Mouse (Mus musculus): Measurements from ENCODE around the gene Gm49321. TPM values are rescaled to one million over a fixed set of nuclear protein-coding genes. Genes with fewer than 3 reads are reported as not detected.

Gm49321 gene
- 10 to 100 TPM; 12.6 to 17.3 TPM for total RNA-seq (2021)
- long read RNA-seq, experiment 1, partial matches to known transcripts = 0 of 1 reads
- long read RNA-seq, experiment 1, other reads (novel, unspliced or antisense) = 1 of 1 reads
- long read RNA-seq, experiment 2 = 0 reads

GRCm38 (mm10) chr12:73937353-73937752 is at the start of gene Gm49321:
Gm49321 (plus strand) TSS chr12:73937653.
- intact Hi-C loops (cut with DNase I) = no loop called here
- DNase-seq (ENCODE audit: low spot score in 2 of 2) = no peak

GRCm38 (mm10) chr12:73888003-73888783 is 49.3 kb upstream of the Gm49321 start:
- no peak for DNase-seq (ENCODE audit: low spot score in 2 of 2)
- intact Hi-C loops (cut with DNase I) = no loop called here

GRCm38 (mm10) chr12:73889571-73889970 is 47.9 kb upstream of the Gm49321 start:
- intact Hi-C loops (cut with DNase I) = no loop called here
- DNase-seq (ENCODE audit: low spot score in 2 of 2) = no peak

- no peak for DNase-seq (ENCODE audit: low spot score in 2 of 2)
- intact Hi-C loops (cut with DNase I) = no loop called here
Measured at GRCm38 (mm10) chr12:73890086-73890485, 47.4 kb upstream of the Gm49321 start.

GRCm38 (mm10) chr12:73892616-73893015 is 44.8 kb upstream of the Gm49321 start:
- DNase-seq (ENCODE audit: low spot score in 2 of 2) = no peak
- intact Hi-C loops (cut with DNase I) = no loop called here

- DNase-seq (ENCODE audit: low spot score in 2 of 2) = no peak
- intact Hi-C loops (cut with DNase I) = no loop called here
Measured at GRCm38 (mm10) chr12:73894838-73895237, 42.6 kb upstream of the Gm49321 start.

GRCm38 (mm10) chr12:73895674-73896073 is 41.8 kb upstream of the Gm49321 start:
- DNase-seq (ENCODE audit: low spot score in 2 of 2) = no peak
- intact Hi-C loops (cut with DNase I) = no loop called here

GRCm38 (mm10) chr12:73896471-73896870 is 41.0 kb upstream of the Gm49321 start:
- intact Hi-C loops (cut with DNase I) = no loop called here
- DNase-seq (ENCODE audit: low spot score in 2 of 2) = no peak

- no peak for DNase-seq (ENCODE audit: low spot score in 2 of 2)
- intact Hi-C loops (cut with DNase I) = no loop called here
Measured at GRCm38 (mm10) chr12:73898281-73898680, 39.2 kb upstream of the Gm49321 start.

- DNase-seq (ENCODE audit: low spot score in 2 of 2) = no peak
- intact Hi-C loops (cut with DNase I) = no loop called here
Measured at GRCm38 (mm10) chr12:73904133-73904934, 33.1 kb upstream of the Gm49321 start.

- no peak for DNase-seq (ENCODE audit: low spot score in 2 of 2)
- intact Hi-C loops (cut with DNase I) = no loop called here
Measured at GRCm38 (mm10) chr12:73905041-73905440, 32.4 kb upstream of the Gm49321 start.

GRCm38 (mm10) chr12:73905555-73905954 is 31.9 kb upstream of the Gm49321 start:
- no peak for DNase-seq (ENCODE audit: low spot score in 2 of 2)
- intact Hi-C loops (cut with DNase I) = no loop called here

GRCm38 (mm10) chr12:73907079-73907672 is 30.3 kb upstream of the Gm49321 start:
- intact Hi-C loops (cut with DNase I) = no loop called here
- DNase-seq (ENCODE audit: low spot score in 2 of 2) = no peak

- DNase-seq (ENCODE audit: low spot score in 2 of 2) = peak; percentile 98 to 99
- intact Hi-C loops (cut with DNase I) = loop anchor here (2.0 kb wide), 1 partner anchor 199 kb away; no protein-coding TSS in a partner anchor
Measured at GRCm38 (mm10) chr12:73907673-73908150, 29.7 kb upstream of the Gm49321 start.

GRCm38 (mm10) chr12:73908274-73909012 is 29.0 kb upstream of the Gm49321 start:
- DNase-seq (ENCODE audit: low spot score in 2 of 2) = peak; percentile 29 to 51
- intact Hi-C loops (cut with DNase I) = loop anchor here (2.0 kb wide), 1 partner anchor 200 kb away; no protein-coding TSS in a partner anchor

- intact Hi-C loops (cut with DNase I) = loop anchor here (2.0 kb wide), 1 partner anchor 200 kb away; no protein-coding TSS in a partner anchor
Measured at GRCm38 (mm10) chr12:73909013-73909575, 28.4 kb upstream of the Gm49321 start.

GRCm38 (mm10) chr12:73918479-73918878 is 19.0 kb upstream of the Gm49321 start:
- intact Hi-C loops (cut with DNase I) = no loop called here
- DNase-seq (ENCODE audit: low spot score in 2 of 2) = no peak

More at GRCm38 (mm10) chr12:73909013-73909575, 28.4 kb upstream of the Gm49321 start:
- no peak for DNase-seq (ENCODE audit: low spot score in 2 of 2)

- intact Hi-C loops (cut with DNase I) = loop anchor here (5.0 kb wide), 1 partner anchor 223 kb away; no protein-coding TSS in a partner anchor
- no peak for DNase-seq (ENCODE audit: low spot score in 2 of 2)
Measured at GRCm38 (mm10) chr12:73930266-73930665, 7.2 kb upstream of the Gm49321 start.
